Mouse (Mus musculus) cerebellum, adult 2 months (tissue): Measurements from ENCODE around the gene Oprd1.

ENCODE experiments used
- CTCF ChIP-seq: fragments of 200-500 bp; IDR thresholded peaks from 2 replicates; pipeline ENCODE4 v1.5.1; 2011; ENCODE audit warnings: low read depth, mild to moderate bottlenecking, control low read depth, low read length, moderate library complexity, borderline replicate concordance; ENCODE audit not compliant: insufficient read depth
- POLR2A ChIP-seq: fragments of 200-500 bp; IDR thresholded peaks from 2 replicates; pipeline ENCODE4 v1.6.1; 2011; ENCODE audit warnings: low read length, control low read depth, borderline replicate concordance; ENCODE audit not compliant: insufficient read depth

- TF ChIP-seq CTCF (no peak), POLR2A (no peak)
These were observed 21.4 kb upstream of the Oprd1 start for GRCm38 (mm10) chr4:132165691-132166090.
